Mouse (Mus musculus) kidney, postnatal 0 days (tissue): ENCODE results near the gene Fahd1. TPM values are rescaled to one million over a fixed set of nuclear protein-coding genes. Genes with fewer than 3 reads are reported as not detected.

Experiments
- ATAC-seq: fragments of 200-750 bp; cut with Nextera tagmentation; replicated peaks from 2 replicates; pipeline ENCODE4 v1.8.0; 2017; ENCODE audit warnings: low read depth, moderate number of reproducible peaks, moderate TSS enrichment, moderate library complexity; ENCODE audit not compliant: low FRiP score
- DNase-seq: peaks from one replicate; pipeline ENCODE4 v3.0.0-alpha.2; 2016; ENCODE audit warnings: low spot score
- H3K27ac ChIP-seq: fragments of 300-500 bp; sonication (generic); 2 replicates; pipeline ENCODE4 v1.5.1; 2014; ENCODE audit warnings: mild to moderate bottlenecking
- H3K27me3 ChIP-seq: fragments of 300-500 bp; sonication (generic); 2 replicates; pipeline ENCODE4 v1.6.1; 2014; ENCODE audit warnings: low read length, mixed read lengths; ENCODE audit not compliant: insufficient read depth
- H3K36me3 ChIP-seq: fragments of 300-500 bp; sonication (generic); 2 replicates; pipeline ENCODE4 v1.6.1; 2014; ENCODE audit warnings: low read length, mixed read lengths; ENCODE audit not compliant: insufficient read depth
- H3K4me1 ChIP-seq: fragments of 300-500 bp; sonication (generic); replicated peaks from 2 replicates; pipeline ENCODE4 v1.6.1; 2014; ENCODE audit warnings: antibody characterized with exemption, low read length, mixed read lengths; ENCODE audit not compliant: insufficient read depth
- H3K4me2 ChIP-seq: fragments of 300-500 bp; sonication (generic); 2 replicates; pipeline ENCODE4 v1.6.1; 2014; ENCODE audit warnings: mild to moderate bottlenecking, low read length, moderate library complexity, mixed read lengths
- H3K4me3 ChIP-seq: fragments of 300-500 bp; sonication (generic); replicated peaks from 2 replicates; pipeline ENCODE4 v1.5.1; 2014; ENCODE audit warnings: low read depth, low read length
- H3K9ac ChIP-seq: fragments of 300-500 bp; sonication (generic); 2 replicates; pipeline ENCODE4 v1.6.1; 2014; ENCODE audit warnings: low read depth, low read length
- H3K9me3 ChIP-seq: fragments of 300-500 bp; sonication (generic); replicated peaks from 2 replicates; pipeline ENCODE4 v1.6.1; 2016; ENCODE audit warnings: low read length, inconsistent platforms, mixed read lengths
- CTCF ChIP-seq: IDR thresholded peaks from 2 replicates; pipeline ENCODE4 v1.5.1; 2016; ENCODE audit warnings: antibody characterized with exemption, low read depth, mild to moderate bottlenecking, moderate library complexity
- WGBS: fragments of 180-500 bp; shearing (Covaris S2); extraction: QIAGEN DNeasy Blood & Tissue Kit; methylation state at CpG from one replicate; pipeline ENCODE4 v1.1.7; 2014; 5-methylcytosine and 5-hydroxymethylcytosine counted together
- polyA plus RNA-seq: library from polyadenylated mRNA; unstranded; fragments of >200 nt; fragmentation: Nextera tagmentation; extraction: Ambion mirVana; gene quantifications from 2 replicates; pipeline ENCODE4 v1.2.1, GENCODE M21; 2015

Gene Fahd1
- polyA plus RNA-seq = 88.0 and 90.7 TPM in 2 replicates

- peak within 1 kb of the TSS; percentile 81 for H3K4me2 ChIP-seq
- TF ChIP-seq CTCF = no peak
- peak within 1 kb of the TSS; percentile 71 for H3K9ac ChIP-seq
- peak within 1 kb of the TSS; percentile 85 for H3K27ac ChIP-seq
- under 1% methylated on average over 58 of the region's 58 CpGs for WGBS
- H3K36me3 ChIP-seq = peaks cover 3% of the 10 kb centered on the region; the same call in 1 of the 2 replicates
- H3K4me3 ChIP-seq = peak within 1 kb of the TSS; percentile 68
- 0 out of 2 replicates have a peak, but pooled peaks cover 8% of the 10 kb centered on the region for H3K4me1 ChIP-seq
- ATAC-seq (peak; percentile 98), DNase-seq (peak; percentile 100)
- H3K27me3 ChIP-seq = no peaks in the 10 kb centered on the region
- no peaks in the 10 kb centered on the region for H3K9me3 ChIP-seq
Observed at GRCm38 (mm10) chr17:24850065-24850772, at the start of gene Fahd1. TSS of gene Fahd1 (minus strand) at chr17:24850364.

GRCm38 (mm10) chr17:24899153-24899552, 49.0 kb upstream of the Fahd1 start:
- Histone ChIP-seq H3K9me3 (no peaks in the 10 kb centered on the region), H3K9ac (no peak overlapping the region), H3K4me3 (no peak overlapping the region), H3K27me3 (no peaks in the 10 kb centered on the region), H3K4me1 (peaks cover 2% of the 10 kb centered on the region; the same call in 1 of the 2 replicates), H3K4me2 (no peak overlapping the region), H3K27ac (no peak overlapping the region), H3K36me3 (peaks cover 57% of the 10 kb centered on the region)
- ATAC-seq = no peak
- no peak for TF ChIP-seq CTCF
- DNase-seq = no peak
- 79% methylated on average over 5 of the region's 5 CpGs for WGBS

GRCm38 (mm10) chr17:24898041-24898854, 48.1 kb upstream of the Fahd1 start:
- Histone ChIP-seq H3K36me3 (peaks cover 50% of the 10 kb centered on the region), H3K4me2 (no peak overlapping the region), H3K4me1 (peaks cover 6% of the 10 kb centered on the region; the same call in 1 of the 2 replicates), H3K4me3 (no peak overlapping the region), H3K27ac (no peak overlapping the region), H3K27me3 (no peaks in the 10 kb centered on the region), H3K9me3 (no peaks in the 10 kb centered on the region), H3K9ac (0 out of 2 replicates have a peak overlapping the region, but pooled peaks have one; percentile 9)
- WGBS = 80% methylated on average over 4 of the region's 4 CpGs
- ATAC-seq = no peak
- TF ChIP-seq CTCF = no peak
- DNase-seq = no peak

- 73% methylated on average over 4 of the region's 4 CpGs for WGBS
- peaks cover 50% of the 10 kb centered on the region for H3K36me3 ChIP-seq
- no peak for DNase-seq
Observed at GRCm38 (mm10) chr17:24897600-24897999, 47.4 kb upstream of the Fahd1 start.

GRCm38 (mm10) chr17:24896993-24897269, 46.8 kb upstream of the Fahd1 start:
- H3K36me3 ChIP-seq = peaks cover 50% of the 10 kb centered on the region
- peak overlapping the region; percentile 89 for H3K27ac ChIP-seq
- ATAC-seq (no peak), DNase-seq (no peak)
- no peaks in the 10 kb centered on the region for H3K9me3 ChIP-seq
- H3K4me2 ChIP-seq = peak overlapping the region; percentile 95
- no peak for TF ChIP-seq CTCF
- H3K4me3 ChIP-seq = peak overlapping the region; percentile 86
- no peaks in the 10 kb centered on the region for H3K27me3 ChIP-seq
- H3K4me1 ChIP-seq = peaks cover 6% of the 10 kb centered on the region; the same call in 1 of the 2 replicates
- H3K9ac ChIP-seq = peak overlapping the region; percentile 78
- WGBS = 19% methylated on average over 11 of the region's 11 CpGs

More at GRCm38 (mm10) chr17:24897600-24897999, 47.4 kb upstream of the Fahd1 start:
- ATAC-seq = no peak
- Histone ChIP-seq H3K4me3 (no peak overlapping the region), H3K27me3 (no peaks in the 10 kb centered on the region), H3K9ac (0 out of 2 replicates have a peak overlapping the region, but pooled peaks have one; percentile 9), H3K27ac (no peak overlapping the region), H3K4me2 (peak overlapping the region; percentile 95; the same call in 1 of the 2 replicates), H3K4me1 (peaks cover 6% of the 10 kb centered on the region; the same call in 1 of the 2 replicates), H3K9me3 (no peaks in the 10 kb centered on the region)
- TF ChIP-seq CTCF = no peak
